Mouse (Mus musculus): ENCODE measurements around the gene Isoc2a.

GRCm38 (mm10) chr7:4938456-4938855 is 61.5 kb downstream of the Isoc2a start:
- peak; percentile 95 for TF ChIP-seq CTCF (IDR thresholded peaks at IDR 0.05; ENCODE audit: low read depth)
- no peak for TF ChIP-seq EP300 (IDR thresholded peaks at IDR 0.05; ENCODE audit: low read depth)
